Mouse (Mus musculus) midbrain, postnatal 0 days (tissue): Measurements from ENCODE around the gene H60b. TPM values are rescaled to one million over a fixed set of nuclear protein-coding genes. Genes with fewer than 3 reads are reported as not detected.
"Not testable (repeated sequence)": the region's sequence is repeated elsewhere in the genome, so short reads cannot be mapped to it uniquely, and the experiment has no call there.

ENCODE experiments used
- ATAC-seq: fragments of 200-750 bp; cut with Nextera tagmentation; 2 replicates; pipeline ENCODE4 v1.8.0; 2017; ENCODE audit warnings: moderate number of reproducible peaks, mild to moderate bottlenecking, moderate TSS enrichment, moderate library complexity; ENCODE audit not compliant: low FRiP score
- DNase-seq: peaks from one replicate; pipeline ENCODE4 v3.0.0-alpha.2; 2015; ENCODE audit warnings: low spot score
- H3K27ac ChIP-seq: fragments of 300-500 bp; sonication (generic); 2 replicates; pipeline ENCODE4 v1.5.1; 2014; ENCODE audit warnings: low read depth, mild to moderate bottlenecking, low read length, mixed read lengths
- H3K27me3 ChIP-seq: fragments of 300-500 bp; sonication (generic); 2 replicates; pipeline ENCODE4 v1.6.1; 2014; ENCODE audit warnings: low read length, control low read depth, mixed read lengths; ENCODE audit not compliant: insufficient read depth
- H3K36me3 ChIP-seq: fragments of 300-500 bp; sonication (generic); 2 replicates; pipeline ENCODE4 v1.6.1; 2014; ENCODE audit warnings: low read length, control low read depth, mixed read lengths; ENCODE audit not compliant: insufficient read depth
- H3K4me1 ChIP-seq: fragments of 300-500 bp; sonication (generic); 2 replicates; pipeline ENCODE4 v1.6.1; 2014; ENCODE audit warnings: mild to moderate bottlenecking, control low read depth, antibody characterized with exemption, low read length, mixed read lengths; ENCODE audit not compliant: insufficient read depth
- H3K4me2 ChIP-seq: fragments of 300-500 bp; sonication (generic); 2 replicates; pipeline ENCODE4 v1.6.1; 2014; ENCODE audit warnings: low read depth, mild to moderate bottlenecking, low read length, mixed read lengths; ENCODE audit not compliant: poor library complexity, severe bottlenecking
- H3K4me3 ChIP-seq: fragments of 300-500 bp; sonication (generic); 2 replicates; pipeline ENCODE4 v1.5.1; 2014; ENCODE audit warnings: low read depth, mild to moderate bottlenecking, low read length, moderate library complexity
- H3K9ac ChIP-seq: fragments of 300-500 bp; sonication (generic); replicated peaks from 2 replicates; pipeline ENCODE4 v1.6.1; 2014; ENCODE audit warnings: mild to moderate bottlenecking, low read length, moderate library complexity, mixed read lengths; ENCODE audit not compliant: poor library complexity, severe bottlenecking
- H3K9me3 ChIP-seq: fragments of 300-500 bp; sonication (generic); 2 replicates; pipeline ENCODE4 v1.6.1; 2016; ENCODE audit warnings: low read length, control low read depth
- WGBS: fragments of 180-500 bp; shearing (Covaris S2); extraction: QIAGEN DNeasy Blood & Tissue Kit; methylation state at CpG from one replicate; pipeline ENCODE4 v1.1.7; 2014; 5-methylcytosine and 5-hydroxymethylcytosine counted together
- polyA plus RNA-seq: library from polyadenylated mRNA; unstranded; fragments of >200 nt; fragmentation: Nextera tagmentation; extraction: Ambion mirVana; gene quantifications from 2 replicates; pipeline ENCODE4 v1.2.1, GENCODE M21; 2015
- total RNA-seq: library from RNA; depleted of rRNA; stranded (reverse); fragments of >200 nt; gene quantifications from 2 replicates; pipeline ENCODE4 v1.2.3, GENCODE M21; 2014

The H60b gene
- total and polyA plus RNA-seq, 2 experiments from 2014 or later: 0.28 TPM; not detected in 1

DNA sequence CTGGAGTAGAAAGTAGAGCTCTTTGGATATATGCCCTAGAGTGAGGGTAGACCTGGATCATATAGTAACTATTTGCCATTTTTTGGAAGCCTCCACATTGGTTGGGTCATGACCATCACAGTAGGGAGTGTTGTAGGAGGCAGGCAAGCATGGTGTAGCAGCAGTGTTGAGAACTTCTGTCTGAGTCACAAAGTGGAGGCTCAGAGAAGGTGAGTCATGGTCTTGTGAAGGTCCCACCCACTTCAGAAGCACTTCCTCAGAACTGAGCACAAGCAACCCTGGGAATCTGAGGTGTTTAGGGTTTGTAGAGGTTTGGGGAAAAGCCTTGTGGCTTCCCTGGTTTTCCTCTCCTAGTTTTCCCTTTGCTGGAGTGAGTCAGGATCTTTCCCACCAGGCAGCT is 10.7 kb downstream of the H60b start:
- DNase-seq, H3K27ac ChIP-seq, H3K27me3 ChIP-seq, ATAC-seq, H3K4me3 ChIP-seq, H3K4me1 ChIP-seq, H3K9me3 ChIP-seq, H3K9ac ChIP-seq, H3K36me3 ChIP-seq, H3K4me2 ChIP-seq: not testable (repeated sequence)

DNA sequence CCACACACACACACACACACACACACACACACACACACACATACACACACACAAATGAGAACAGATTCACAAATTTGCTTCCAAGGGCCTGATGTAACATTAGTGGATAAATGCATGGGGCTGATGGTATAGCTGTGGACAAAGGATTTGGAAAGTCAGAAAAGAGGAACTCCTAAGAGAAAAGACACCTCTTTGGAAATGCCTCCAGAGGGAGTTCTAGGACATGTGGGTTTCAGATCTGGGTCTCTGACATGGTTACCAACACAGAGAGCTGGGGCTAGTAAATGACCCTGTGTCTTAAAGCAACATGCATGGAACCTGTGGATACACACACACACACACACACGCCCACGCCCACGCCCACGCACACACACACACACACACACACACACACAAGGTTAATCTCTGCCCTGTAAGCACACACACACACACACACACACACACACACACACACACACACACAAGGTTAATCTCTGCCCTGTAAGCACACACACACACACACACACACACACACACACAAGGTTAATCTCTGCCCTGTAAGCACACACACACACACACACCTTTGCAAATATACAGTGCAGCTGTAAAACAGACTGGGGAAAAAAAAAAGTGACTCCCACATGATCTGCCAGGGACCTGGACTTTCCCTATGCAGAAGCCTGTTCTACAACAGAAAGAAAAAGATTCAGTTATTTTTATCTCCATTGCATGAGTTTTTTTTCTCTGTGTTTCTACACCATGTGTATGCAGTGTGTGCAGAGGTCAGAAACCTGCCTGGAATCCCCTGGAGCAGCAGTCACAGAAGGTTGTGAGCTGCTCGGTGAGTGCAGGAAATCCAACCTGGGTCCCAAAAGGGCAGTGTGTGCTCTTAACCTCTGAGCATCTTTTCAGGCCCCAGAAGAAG is 14.3 kb downstream of the H60b start:
- H3K4me2 ChIP-seq, H3K4me1 ChIP-seq, H3K9ac ChIP-seq, H3K9me3 ChIP-seq, H3K36me3 ChIP-seq, DNase-seq, H3K27ac ChIP-seq, H3K27me3 ChIP-seq, ATAC-seq, H3K4me3 ChIP-seq: not testable (repeated sequence)
- 61% methylated on average over 4 of the region's 5 CpGs for WGBS

DNA sequence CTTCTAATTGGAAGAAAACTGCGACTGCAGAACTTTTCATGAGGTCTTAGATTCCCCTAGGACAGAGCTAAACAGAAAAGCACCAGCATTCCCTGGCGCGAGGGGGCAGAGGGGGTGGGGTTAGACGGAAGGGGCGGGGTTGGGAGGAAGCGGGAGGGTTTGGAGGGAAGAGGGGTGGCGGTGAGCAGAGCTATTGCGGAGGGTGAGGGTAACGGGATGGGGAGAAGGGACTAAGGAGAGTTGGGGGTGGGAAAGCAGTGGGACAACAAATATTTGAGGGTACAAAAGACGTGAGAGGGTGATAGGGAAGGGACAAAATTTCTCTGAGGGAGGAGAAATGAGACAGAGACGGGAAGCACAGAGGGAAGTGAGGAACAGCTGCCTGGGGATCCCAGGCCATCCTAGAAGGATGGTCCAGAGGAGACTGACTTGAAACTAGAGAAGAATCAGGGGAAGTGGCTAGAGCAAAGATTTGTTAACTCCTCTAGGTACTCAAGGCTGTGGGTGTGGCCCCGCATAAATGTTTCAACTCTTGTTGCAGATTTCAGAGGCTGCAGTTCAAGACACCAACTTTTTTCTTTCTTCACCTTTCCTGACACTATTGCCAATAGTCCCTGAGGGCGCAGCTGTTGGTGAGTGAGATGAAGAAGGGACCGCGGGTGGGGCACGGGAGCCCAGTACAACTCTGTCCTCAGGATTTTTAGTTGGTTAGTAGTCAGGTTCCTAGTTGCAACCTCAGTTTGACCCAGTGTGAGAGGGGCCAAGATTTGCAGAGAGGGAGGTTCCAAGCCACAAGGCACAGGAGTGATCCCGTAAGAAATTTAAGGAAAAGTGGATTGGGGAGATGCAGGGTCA is 15.2 kb downstream of the H60b start:
- not testable (repeated sequence) for DNase-seq, H3K27me3 ChIP-seq, H3K9ac ChIP-seq, H3K27ac ChIP-seq, H3K9me3 ChIP-seq, ATAC-seq, H3K4me2 ChIP-seq, H3K4me1 ChIP-seq, H3K4me3 ChIP-seq, H3K36me3 ChIP-seq
- 19% methylated on average over 11 of the region's 17 CpGs for WGBS

DNA sequence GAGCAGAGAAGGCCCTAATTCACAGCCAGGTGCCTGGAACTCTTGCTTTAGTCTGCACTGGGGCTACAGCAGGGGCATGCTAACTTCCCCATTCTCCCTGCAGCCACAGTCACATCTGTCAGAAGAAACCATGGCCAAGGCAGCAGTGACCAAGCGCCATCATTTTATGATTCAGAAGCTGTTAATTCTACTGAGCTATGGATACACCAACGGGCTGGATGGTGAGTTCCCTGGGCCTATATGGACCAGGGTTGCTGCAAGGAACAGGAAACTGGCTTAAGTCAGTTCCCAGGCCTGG is 15.8 kb downstream of the H60b start:
- H3K27me3 ChIP-seq, ATAC-seq, H3K36me3 ChIP-seq, H3K9ac ChIP-seq, H3K4me2 ChIP-seq, H3K9me3 ChIP-seq, H3K4me3 ChIP-seq, H3K4me1 ChIP-seq, H3K27ac ChIP-seq, DNase-seq: not testable (repeated sequence)
- WGBS: 84% methylated on average over 2 of the region's 2 CpGs

DNA sequence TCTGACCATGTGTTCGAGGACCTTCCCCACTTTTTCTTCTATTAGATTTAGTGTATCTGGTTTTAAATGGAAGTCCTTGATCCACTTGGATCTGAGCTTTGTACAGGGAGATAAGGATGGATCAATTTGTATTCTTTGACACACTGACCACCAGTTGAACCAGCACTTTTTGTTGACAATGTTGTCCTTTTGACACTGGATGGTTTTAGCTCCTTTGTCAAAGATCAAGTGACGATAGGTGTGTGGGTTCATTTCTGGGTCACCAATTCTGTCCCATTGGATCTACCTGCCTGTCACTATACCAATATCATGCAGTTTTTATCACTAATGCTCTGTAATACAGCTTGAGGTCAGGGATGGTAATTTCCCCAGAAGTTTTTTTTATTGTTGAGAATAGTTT is 18.1 kb downstream of the H60b start:
- ATAC-seq, H3K27ac ChIP-seq, H3K36me3 ChIP-seq, H3K4me1 ChIP-seq, H3K4me3 ChIP-seq, H3K27me3 ChIP-seq, H3K4me2 ChIP-seq, DNase-seq, H3K9me3 ChIP-seq, H3K9ac ChIP-seq: not testable (repeated sequence)
- 88% methylated on average over 2 of the region's 2 CpGs for WGBS

DNA sequence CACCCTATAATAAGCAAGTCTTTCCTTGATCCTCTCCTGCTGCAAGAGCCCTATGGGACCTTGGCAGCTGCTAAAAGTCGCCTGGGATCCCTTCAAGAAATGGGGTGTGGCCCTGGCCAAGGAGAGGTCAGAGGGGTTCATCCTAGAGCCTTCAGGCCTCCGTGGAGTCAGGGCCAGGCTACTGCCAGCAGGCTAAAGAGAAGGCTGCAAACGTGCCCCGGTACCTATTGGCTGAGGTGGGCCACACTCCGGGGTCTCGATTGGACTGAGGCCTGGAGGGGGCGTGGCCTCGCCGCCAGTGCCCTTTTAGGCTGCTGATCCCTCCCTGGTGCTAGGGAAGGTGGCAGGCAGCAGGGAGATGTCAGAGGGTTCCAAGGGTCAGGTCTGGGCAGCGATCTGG is 32.6 kb downstream of the H60b start:
- 14% methylated on average over 6 of the region's 10 CpGs for WGBS
- peak; percentile 62 for ATAC-seq
- not testable (repeated sequence) for H3K4me3 ChIP-seq, DNase-seq, H3K27me3 ChIP-seq, H3K4me2 ChIP-seq, H3K36me3 ChIP-seq, H3K9me3 ChIP-seq, H3K4me1 ChIP-seq, H3K9ac ChIP-seq, H3K27ac ChIP-seq

DNA sequence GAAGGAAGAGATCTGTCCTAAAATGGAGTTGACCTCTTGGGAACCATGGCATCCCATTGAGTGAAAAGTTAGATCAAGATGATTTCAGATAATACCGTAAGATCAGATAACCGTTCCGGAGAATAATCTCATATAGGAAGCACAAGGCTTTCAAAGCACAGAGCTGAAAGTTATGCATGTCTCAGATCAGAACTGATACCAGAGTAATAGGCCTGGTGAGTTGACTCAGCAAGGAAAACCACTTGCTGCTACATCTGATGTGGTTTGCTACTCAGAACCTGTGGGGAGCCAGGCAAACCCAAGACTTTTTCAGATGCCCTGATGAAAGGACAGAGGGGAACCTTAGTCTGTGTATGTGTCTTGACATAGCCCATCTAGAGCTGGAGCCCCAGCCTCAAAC is 43.0 kb downstream of the H60b start:
- H3K4me1 ChIP-seq, H3K27ac ChIP-seq, H3K9ac ChIP-seq, H3K4me2 ChIP-seq, DNase-seq, H3K36me3 ChIP-seq, ATAC-seq, H3K4me3 ChIP-seq, H3K27me3 ChIP-seq, H3K9me3 ChIP-seq: not testable (repeated sequence)
- no CpG with 5 or more reads among the region's 3 CpGs for WGBS

DNA sequence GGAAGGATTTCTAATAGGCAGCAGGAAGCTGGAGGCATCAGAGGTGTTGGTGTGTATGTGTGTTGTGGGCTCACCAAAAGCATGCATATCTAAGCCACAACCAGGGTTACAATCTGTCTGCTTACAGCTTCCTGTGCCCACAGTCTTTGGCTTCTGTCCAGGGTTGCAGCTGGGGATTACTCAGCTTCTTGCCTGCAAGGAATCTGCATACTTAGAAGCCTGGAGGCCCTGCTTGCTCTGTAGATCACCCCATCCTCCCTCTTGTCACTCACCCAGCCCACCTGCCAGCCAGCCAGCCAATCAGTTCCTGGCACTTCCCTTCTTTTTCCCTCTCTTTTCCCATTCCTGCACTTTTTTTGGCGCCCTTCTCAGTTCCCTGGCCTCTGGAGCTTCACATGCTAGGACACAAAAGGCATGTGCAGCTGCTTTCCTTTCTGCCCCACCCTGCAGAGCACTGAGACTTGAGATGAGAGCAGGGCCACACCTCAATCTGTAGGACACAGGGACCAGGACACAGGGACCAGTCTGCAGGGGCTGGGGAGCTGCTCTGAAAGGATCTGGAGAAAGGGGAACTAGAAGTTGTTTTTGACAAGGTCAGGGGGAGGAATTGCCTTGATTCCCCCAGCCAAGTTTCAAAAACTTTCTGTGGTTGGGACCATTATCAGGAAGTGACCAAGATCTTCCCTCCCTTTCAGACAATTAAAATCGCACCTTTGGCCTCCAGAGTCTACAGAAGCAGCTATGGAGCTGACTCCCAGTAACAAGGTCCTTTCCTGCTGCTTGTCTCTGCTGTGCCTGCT is 44.6 kb downstream of the H60b start:
- ATAC-seq, H3K27me3 ChIP-seq: not testable (repeated sequence)

More for the DNA sequence above, 44.6 kb downstream of the H60b start:
- DNase-seq, H3K36me3 ChIP-seq, H3K4me3 ChIP-seq, H3K4me2 ChIP-seq, H3K27ac ChIP-seq, H3K9me3 ChIP-seq, H3K9ac ChIP-seq, H3K4me1 ChIP-seq: not testable (repeated sequence)
- WGBS: no CpG with 5 or more reads among the region's 2 CpGs
